Mouse (Mus musculus) urinary bladder, postnatal 4 days (tissue): ENCODE results near the gene Lamtor2.

Experiments used
- DNase-seq, 2 experiments: peaks; one replicate each; pipeline ENCODE4 v3.0.0; 2021 to 2022; ENCODE audit warnings: low spot score in 2 of 2

The Lamtor2 gene

DNA sequence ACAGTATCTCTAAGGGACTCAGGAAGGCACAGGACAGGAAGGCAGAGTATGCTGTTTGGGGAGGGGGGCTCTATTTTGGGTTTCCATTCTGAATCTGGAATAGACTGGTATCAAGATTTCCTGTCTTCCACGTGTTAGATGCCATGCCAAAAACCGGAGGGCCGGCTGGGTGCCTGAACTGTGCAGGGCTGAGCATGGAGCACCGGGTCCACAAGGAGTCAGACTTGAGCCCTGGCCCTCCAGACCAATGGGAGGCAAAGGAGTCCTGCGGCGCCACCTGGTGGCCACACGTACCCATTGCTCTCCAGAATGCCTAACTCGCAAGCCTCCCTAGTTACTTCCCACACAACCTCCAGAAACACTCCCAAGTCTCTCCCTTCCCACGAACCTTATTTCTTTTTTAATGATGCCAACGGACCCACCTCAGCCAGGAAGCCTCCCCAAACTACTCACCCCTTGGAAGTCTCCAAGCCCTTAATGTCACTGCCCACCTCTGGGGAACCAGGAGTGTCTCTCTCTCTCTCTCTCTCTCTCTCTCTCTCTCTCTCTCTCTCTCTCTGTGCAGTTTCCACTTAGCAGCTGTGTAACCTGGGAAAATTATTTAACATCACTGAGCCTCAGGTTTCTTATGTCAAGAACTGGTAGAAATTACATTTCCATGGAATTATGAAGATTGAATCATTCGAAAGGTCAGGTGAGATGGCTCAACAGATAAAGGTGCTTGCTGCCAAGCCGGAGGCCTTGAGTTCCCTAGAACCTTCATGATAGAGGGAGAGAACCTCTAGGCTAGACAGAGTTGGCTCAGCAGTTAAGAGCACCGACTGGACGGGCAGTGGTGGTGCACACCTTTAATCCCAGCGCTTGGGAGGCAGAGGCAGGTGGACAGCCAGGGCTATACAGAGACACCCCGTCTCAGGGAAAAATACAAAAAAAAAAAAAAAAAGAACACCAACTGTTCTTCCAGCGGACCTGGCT is 26.4 kb downstream of the Lamtor2 start:
- DNase-seq, result peak; percentile 78 to 88

DNA sequence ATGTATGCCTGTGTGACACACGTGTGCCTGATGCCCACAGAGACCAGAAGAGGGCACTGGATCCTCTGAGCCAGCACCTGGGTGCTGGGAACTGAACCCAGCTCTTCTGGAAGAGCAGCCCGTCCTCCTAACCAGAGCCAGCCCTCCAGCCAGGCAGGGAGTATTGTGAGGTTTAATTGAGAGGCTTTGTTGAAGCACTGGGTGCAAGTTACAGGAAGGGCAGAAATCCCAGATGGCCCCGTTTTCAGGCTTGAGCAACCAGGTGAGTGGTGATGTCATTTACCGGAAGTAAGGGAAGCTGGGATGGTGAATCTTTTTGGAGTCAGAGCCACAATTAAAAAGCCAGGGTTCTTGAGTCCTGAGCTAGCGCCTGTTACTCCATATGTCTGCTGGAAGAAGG is 27.9 kb downstream of the Lamtor2 start:
- no peak for DNase-seq

DNA sequence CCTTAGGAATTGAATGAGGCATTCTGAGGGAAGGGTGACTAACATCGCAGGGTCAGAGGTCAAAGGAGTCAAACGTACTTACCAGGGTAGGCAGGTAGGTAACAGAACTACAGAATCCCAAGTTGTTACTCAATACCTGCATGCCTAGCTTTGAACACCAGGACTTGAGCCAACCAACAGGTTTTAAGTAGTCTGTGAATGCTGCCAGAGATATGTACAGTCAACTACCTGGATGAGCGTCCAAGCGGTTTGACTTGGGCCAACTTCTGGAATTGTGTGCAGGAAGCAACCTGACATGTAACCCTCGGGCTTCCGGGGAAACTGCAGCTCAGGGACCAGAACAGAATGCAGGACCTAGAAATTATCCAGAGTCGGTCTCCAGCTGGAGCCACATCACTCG is 29.8 kb downstream of the Lamtor2 start:
- no peak for DNase-seq

DNA sequence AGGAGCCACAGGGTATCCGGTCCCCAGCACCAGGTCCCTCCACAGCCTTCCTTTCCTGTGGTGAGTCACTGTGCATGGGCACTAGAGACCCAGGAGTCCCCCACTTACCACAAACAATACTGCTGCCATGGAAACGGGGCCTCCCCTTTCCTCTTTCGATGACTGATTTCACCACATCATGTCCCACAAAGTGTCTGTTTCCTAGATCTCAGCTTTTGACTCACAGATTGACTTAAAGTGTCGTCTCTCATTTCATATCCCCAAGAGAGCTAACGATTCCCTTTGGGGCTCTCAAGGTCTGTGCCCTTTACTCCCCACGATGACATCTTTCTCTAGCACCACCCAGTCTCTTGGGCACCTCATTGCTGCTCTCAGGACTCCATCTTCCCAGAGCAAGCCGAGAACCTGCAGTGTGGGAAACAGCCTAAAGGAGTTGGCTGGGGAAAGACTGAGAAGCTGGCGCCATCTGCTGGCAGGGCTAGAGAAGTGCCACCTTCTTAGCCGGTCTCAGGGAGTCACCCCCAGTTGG is 31.0 kb downstream of the Lamtor2 start:
- DNase-seq, result peak in 1 of 2 experiments; percentile 59

DNA sequence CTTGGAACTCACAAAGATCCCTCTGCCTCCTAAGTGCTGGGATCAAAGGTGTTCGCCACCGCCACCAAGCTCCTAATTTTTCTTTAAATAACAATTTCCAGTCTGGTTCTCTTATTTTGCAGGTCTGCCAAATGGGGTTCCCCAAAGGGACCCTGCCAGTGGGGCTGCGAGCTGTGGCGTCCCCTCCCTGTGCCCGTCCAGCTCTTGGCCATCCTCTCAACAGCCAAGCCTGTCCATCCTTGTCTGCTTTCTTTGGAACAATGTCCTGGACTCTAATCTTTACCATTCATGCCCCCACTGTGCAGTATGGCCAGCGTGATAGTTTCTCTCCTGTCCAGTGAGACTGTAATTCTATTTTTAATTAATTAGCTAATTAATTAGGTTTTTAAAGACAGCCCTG is 31.7 kb downstream of the Lamtor2 start:
- DNase-seq, result no peak

DNA sequence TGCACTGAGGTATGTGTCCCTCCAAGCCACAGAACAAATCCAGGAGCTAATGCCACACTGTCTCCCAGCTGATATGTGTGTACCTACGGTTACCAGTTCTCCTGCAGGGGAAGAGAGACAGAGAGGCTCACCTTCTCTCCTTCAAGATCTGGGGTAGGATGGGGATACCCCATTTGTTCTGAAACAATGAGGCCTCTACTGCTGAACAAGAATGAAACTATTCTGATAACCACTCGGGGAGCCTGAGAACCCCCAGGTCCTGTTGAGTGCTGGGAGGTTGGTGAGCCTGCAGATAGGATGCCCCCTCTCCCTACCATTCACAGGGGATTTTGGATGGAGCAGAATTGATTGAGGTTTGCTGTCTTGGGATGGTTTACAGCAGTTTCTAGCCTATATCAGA is 32.8 kb downstream of the Lamtor2 start:
- DNase-seq, result no peak

DNA sequence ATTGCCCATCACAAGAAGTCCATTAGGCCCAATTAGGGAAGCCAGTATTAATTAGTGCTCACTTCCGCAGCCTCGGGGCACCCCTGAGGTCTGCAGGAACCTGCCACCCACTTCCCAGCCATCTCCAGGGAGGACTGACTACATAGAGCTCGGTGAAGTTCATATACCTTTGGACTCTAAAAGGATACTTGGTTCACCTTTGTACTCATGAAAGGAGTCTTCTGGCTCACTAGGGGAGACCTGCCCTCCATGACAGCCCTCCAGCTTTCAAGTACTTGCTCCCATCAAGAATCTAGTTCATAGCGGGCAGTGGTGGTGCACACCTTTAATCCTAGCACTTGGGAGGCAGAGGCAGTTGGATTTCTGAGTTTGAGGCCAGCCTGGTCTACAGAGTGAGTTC is 34.5 kb downstream of the Lamtor2 start:
- no peak for DNase-seq

DNA sequence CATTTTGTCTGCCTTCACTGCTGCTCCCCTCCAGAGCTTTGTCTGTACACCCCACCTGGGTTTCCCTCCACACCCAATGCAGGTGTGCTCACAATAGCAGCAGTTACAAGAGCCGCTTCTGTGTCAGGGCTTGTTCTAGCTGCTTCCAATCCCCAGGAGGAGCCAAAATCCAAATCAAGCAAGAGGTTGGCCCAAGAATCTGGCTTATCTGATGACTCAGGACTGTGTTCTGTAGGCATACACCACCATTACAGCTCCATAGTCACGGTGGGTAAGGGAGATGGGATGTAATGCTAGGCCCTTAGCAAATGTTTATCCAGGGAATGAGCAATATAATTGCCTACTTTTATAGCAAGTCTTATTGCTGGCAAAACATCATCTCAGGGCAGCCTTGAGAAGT is 36.5 kb downstream of the Lamtor2 start:
- DNase-seq, result no peak

DNA sequence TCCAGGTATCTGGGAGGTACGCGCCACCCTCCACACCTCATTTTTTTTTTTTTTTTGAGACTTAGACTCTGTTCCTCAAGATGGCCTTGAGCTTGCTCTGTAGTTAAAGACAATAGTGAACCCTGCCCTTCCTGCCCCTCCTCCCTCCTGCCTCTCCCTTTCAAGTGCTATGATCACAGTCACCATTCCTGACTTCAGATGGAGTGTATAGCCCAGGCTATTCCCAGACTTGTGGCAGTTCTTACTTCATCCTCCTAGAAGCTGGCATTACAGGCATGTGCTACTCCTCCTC is 37.8 kb downstream of the Lamtor2 start:
- DNase-seq, result no peak

DNA sequence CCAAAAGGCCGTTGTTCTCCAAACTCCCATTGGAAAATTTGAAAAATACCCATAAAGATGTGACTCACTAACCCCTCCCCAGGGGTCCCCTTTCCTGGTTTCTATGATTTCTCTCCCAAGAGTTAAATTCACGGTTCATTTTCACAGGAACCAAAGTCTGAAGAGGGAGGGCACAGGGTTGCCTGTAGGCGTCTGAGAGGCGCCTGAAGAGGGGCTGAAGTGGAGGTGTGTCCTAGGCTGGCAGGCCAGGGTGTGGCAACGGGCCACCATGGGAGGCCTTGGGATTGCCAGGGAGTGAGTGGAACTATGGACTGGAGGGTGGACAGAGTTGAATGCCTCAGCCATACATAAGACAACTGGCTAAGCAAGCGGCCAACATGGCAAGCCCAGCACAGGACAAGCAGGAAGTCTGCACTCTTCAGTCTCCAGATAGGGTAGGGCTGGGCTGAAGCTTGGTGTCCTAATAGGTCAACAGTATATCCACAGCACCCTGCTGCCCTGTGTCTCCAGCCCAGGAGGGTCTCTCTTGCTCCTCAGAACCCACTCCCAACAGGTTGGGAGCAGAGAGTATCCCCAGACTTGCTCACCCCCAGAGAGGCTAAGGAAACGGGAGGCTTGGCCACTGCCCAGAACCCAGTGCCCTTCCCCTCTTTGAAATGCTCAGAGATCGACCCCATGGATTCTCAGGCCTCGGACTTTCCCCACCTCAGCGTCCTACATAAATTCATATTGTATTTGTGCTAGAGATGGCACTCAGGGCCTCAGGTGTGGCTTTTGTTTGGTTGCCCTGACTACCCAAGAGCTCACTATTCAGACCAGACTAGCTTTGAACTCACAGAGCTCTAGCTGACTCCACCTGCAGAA is 38.4 kb downstream of the Lamtor2 start:
- no peak for DNase-seq

DNA sequence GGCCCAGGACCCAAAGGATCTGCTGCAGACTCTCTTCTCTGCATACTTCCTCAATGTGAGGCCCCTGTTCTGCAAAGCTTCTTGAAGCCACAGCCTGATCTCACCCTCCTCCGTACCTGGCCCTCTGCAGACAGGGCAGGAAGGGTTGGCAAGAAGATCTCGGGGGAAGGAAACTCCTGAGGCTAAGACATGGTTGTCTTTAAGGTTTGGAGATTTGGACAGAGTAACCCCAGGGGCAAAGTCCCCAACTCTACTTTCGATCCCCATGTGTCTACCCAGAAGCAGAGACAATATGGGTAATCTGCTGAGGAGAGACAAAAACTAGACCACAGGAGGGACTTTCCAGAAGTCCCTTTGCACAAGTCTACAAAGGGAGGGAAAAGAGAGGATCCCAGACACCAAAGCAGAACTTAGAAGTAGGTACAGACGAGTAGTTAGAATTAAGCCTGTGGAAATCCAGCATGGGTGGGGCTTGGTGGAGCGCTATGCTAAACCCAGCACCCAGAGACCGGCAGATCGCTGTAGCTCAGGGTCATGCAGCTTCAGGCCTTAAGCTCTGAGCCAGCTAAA is 39.2 kb downstream of the Lamtor2 start:
- DNase-seq, result no peak

DNA sequence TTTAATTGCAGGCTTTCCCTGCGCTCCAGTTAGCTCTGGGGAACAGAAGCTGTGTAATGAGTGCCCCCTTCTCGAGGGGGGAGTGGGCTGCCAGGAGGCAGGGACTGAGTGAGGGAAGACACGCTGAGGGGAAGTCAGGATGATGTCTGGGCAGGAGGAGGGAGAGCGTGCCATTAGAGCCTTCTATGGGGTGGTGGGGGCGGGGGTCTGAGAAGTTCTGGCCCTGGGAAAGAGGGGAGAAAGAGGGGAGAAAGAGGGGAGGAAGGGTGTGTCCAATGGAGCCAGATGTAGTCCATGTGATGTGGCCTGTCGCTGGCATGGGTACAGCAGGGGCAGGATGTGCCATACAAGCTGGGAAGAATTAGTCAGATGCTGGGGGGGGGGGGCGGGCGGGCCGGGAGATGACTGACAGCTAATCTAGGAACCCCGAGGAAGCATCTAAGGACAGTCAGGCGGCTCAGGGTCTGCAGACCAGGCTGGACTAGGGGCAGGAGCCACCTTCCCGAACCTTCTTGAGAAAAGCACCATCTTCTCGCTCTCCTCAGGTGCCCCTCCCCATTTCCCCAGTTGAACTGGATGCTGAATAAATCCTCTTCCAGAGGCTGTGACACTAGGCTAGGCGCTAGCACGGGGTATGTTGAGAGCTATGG is 39.9 kb downstream of the Lamtor2 start:
- DNase-seq, result no peak

DNA sequence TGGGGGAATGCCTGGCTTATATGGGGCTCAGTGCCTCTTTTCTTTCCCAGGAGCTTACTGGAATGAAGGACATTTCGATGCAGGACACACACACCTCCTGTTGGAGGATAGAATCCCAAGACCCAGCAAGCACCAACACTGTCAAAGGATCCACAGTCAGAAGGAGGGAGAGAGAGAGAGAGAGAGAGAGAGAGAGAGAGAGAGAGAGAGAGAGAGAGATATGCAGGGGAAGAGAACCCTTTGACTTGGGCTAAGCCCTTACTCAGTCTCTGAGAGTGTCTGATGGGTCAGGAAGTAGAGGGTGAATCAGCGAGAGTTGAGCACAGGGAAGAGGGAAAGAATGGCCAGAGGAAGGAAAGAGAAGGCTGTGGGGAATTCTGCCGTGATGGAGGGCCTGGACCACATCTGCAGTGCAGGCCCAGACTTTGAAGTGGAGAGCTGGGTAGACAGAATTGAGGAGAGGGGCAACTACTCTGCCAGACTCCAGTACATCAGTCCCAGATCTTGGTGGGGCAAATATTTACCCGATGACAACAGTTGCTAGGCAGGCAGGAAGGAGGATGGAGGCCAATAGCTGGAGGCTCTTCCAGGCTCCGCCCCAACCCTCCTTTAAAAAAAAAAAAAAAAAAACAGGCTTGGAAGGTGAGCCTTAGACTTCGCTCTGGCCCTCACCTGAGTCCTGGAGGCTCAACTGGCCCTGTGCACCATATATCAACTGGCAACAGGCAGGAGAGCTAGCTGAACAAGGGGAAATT is 40.6 kb downstream of the Lamtor2 start:
- DNase-seq, result no peak

DNA sequence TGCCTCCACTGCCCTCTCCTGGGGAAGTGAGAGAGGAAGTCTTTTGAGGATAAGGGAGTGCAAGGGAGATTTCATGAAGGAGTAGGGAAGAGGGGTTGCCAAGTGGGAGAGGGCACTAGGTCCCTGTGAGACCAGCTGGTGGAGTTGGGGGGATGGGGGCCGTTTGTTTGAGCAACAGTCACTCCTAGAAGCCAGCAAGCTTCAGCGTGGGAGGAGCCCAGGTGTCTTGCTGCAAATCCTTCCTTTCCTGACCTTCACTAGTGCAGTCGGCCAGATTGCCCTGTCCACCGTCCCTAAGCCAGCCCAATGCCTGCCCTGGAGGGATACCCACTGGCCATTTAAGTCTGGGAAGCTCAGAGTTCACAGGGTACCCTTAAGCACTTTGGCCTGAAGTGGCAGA is 41.3 kb downstream of the Lamtor2 start:
- no peak for DNase-seq

DNA sequence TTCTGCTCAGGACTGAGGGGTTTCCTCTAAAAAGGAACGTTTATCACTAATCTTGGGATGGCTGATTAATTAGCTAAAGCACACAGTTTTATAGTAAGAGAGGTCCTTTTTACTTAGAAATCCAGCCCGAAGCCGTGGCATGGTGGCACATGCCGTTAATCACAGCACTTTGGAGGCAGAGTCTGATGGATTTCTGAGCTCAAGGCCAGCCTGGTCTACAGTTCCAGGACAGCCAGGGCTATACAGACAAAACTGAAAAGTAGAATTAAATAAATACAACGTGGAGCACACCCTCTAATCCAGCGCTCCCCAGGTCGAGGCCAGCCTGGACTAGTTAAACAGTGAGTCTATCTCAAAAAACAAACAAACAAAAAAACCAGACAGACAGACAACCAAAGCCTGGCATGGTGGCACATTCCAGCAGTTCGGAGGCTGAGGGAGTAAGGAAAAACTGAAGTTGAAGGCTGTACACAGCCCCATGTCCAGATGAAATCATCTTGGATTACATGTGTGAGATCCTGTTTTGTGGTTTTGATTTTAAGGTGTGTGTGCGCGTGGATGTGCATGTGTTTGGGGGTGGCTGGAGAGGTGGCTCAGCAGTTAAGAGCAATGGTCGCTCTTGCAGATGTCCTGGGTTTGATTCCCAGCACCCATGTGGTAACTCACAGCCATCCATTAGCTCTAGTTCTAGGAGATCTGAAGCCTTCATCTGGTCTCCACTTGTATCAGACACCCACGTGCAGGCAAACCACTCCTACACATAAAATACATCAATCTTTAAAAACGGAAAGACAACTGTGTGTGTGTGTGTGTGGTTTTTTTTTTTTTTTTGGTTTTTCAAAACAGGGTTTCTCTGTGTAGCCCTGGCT is 42.2 kb downstream of the Lamtor2 start:
- no peak for DNase-seq

DNA sequence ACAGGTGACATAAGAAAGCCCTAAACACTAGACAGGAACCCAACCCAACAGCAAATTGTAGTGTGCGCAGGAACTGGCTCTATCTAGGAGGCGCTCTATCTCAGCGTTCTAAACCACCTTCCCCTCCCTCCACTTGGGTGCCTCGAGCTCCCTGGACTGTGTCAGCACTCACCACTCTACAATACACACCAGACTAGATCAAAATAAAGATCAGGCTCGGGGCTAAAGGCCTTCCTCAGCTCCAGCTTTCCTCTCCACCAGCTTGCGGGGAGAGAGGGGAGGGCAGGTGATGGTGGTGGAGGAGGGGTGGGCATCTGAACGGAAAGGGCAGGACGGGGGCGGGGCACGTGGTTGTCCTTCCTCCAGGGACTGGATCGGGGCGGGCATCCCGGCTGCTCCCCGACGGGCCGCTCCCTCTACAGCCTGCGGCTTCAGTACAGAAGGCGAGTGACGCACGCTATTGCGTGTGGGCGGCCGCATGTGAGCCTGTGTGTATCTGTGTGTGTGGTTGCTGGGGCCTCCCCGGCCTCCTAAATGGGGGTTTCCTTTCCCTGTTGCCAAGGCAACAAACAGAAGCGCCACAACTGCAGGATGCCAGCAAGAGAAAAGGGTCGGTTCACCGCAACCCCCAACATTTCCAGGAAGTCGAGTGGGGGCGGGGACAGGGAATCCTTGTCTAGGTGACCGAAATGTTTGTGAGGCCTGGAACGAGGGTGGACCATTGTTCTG is 43.0 kb downstream of the Lamtor2 start, which contains the start of gene Lmna:
TSS of gene Lmna (minus strand) at position 265 of the 729 bp plus-strand sequence.
- DNase-seq, result peak; percentile 92 to 96

DNA sequence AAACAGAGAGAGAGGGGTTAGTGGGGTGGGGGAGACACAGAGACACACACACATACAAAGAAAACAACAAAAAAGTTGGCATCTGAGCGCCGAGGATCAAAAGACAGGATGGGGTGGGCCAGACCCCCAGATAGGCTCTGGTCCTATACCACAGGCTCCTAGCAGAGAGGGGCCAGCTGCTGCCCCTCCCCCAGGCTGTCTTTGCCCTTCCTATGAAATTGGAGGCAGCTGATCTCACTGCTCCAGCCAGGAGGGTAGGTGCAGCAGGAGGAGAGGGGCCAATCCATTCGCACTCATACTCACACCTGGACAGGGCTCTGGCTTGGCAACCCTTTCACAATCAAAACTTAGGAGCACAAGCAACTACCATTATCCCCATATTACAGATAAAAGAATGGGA is 43.6 kb downstream of the Lamtor2 start:
- no peak for DNase-seq

DNA sequence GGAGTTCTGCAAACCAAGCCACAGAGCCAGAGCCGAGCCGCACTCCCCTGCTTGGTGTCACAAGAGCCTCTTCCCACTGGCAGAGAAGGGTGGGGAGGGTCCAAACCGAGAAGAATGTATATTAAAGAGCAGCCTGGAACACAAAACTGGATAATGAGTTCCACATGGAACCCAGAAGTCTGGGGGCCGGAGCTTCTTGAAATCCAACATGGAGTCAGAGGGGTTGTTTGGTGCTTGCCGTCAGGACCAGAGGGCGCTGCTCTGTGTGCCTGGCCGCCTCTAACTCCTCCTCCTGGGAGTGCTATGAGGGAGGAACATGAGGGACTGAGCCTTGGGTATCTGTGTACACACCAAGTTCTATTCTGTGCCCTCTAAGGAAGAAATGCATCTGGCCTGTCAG is 47.1 kb downstream of the Lamtor2 start:
- no peak for DNase-seq

DNA sequence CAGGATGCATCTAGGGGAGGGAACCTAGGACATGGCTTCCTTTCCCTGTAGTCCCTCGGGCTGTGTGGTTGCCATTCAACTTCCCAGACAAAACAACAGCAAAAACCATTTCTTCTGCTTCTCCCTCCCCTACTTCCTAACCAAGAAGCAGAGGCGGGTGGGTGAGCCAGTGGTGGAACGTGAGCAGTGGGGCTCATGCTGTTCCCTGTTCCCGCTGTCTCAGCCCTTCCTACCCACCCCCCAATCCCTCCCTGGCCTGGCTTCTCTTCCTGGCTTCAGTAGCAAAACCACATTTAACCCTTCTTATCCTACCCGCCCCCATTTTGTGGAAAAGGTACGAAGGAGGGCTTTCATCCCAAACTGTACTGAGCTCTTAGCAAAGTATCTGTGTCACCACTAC is 47.8 kb downstream of the Lamtor2 start:
- no peak for DNase-seq
